Mouse (Mus musculus) right cerebral cortex, adult 2 months (tissue): ENCODE measurements around the gene Mrpl52.

Experiments used
- DNase-seq, 2 experiments: peaks; one replicate each; pipeline ENCODE4 v3.0.0; 2021 to 2022; ENCODE audit warnings: low spot score in 2 of 2

The Mrpl52 gene

GRCm38 (mm10) chr14:54471467-54471866 is 44.8 kb downstream of the Mrpl52 start:
- no peak for DNase-seq

GRCm38 (mm10) chr14:54472671-54473070 is 46.0 kb downstream of the Mrpl52 start:
- no peak for DNase-seq

- no peak for DNase-seq
Measured at GRCm38 (mm10) chr14:54474744-54475143, 48.0 kb downstream of the Mrpl52 start.

- DNase-seq = peak; percentile 60 to 73
Measured at GRCm38 (mm10) chr14:54475941-54476844, 49.5 kb downstream of the Mrpl52 start, which contains the start of gene Rem2. Gene Rem2 (plus strand): TSS chr14:54476100.

- no peak for DNase-seq
Measured at GRCm38 (mm10) chr14:54477172-54477909, 50.6 kb downstream of the Mrpl52 start.
